Mouse (Mus musculus) cerebellum, adult 9-10 months (tissue): ENCODE measurements around the gene Btaf1.

Experiments
- DNase-seq: peaks from one replicate; pipeline ENCODE4 v3.0.0; 2022

Gene Btaf1

DNA sequence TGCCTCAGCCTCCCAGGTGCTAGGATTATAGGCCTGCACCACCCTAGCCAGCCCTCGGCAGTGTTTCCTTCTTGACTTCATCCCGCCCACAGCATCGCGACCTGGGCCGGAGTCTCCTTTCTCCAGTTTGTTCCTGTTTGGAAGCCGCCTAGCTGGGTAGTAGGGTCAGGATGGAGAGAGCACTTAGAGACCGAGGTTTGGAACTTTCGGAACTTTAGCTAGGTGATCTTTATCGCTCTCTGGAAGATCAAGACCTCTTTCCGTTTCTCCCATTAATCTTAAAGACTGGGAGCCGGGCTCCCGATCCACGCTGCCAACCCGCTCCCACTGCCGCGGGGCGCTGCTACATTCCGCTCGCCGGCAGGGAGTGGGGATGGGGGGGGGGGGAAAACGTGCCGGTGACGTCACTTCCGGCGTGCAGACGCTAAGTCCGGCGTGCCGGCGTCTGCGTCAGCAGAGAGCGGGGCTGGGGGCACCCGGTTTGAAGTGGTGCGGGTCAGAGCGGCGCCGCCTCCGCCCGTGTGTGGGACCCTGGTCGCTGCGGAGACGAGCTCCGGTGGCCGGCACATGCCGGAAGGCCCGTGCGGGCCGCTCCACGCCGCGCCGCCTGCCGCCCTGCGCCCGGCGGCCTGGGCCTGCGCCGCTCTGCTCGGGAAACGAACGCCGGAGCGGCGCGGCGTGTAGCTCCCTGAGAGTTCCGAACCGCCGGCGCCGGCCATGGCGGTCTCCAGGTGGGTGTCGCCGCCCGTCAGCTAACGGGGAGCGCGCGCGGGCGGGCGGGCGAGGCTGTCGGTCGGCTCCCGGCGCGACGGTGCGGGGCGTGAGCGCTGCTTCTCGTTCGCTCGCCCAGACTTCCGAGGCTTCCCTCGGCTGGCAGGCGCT, at the start of gene Btaf1:
Btaf1 (plus strand) TSS at position 409 of the 882 bp plus-strand sequence.
- DNase-seq = peak; percentile 80

DNA sequence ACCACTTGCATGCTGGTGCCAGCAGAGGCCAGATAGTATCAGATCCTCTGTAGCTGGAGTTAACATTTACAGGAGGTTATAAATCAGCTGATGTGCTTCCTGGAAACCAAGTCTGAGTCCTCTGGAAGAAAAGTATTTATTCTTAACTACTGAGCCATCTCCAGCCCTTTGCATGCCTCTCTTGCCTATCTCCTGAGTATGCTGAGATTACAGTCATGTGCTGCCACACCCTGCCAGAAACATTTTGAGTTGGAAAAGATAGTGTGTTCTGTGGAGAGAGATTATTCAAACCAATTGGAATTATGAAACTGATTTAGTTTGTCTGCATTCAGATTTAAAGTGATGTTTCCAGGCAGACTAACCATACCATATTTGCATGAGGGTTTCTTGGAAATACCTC, 48.5 kb upstream of the Btaf1 start:
- DNase-seq = no peak

DNA sequence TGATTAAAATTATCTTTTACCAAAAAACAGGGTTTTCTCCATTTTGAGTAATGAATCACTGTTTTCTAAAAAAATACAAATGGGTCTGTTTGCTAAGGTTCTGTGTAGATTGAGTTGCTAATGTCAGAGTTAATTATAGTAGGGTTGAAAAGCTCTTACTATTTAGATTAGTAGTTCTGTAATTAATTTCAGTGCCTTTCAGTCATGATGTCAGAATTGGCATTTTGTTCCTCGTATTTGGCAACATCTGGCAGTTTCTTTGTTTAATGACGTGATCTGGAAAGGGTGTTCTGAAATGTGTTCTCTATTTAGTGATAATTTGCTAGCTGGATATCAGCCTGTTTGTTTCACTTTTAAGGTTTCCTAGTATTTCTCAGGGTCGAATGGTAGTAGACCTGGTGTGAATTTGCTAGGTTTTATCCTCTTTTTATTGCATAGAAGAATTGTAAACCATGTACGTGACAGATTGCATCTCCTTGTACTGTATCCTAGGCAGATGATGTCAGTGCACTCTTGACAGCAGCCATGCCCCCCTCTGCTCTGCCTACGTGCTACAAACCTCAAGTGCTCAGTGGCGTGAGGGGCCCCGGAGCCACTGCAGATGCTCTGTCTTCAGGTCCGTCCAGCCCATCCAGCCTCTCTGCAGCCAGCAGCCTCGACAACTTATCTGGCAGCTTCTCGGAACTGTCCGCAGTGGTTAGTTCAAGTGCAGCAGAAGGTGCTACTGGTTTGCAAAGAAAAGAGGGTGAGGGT, 47.0 kb upstream of the Btaf1 start:
- no peak for DNase-seq

DNA sequence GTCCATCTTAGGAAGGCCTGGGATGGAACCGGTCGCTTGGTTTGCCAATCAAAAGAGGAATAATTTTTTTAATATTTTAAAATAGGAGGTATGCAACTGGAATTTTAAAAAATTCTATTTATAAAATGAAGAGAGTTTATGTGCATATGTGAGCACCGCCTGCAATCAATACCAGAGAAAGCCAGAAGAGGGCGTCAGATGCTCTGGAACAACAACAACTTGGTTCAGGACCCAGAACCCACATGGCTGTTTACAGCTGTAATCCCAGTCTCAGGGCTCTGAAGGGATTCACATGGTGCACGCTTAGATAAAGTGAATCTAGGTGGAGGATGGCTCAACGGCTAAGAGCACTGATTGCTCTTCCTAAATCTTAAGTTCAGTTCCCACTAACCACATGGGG, 42.8 kb upstream of the Btaf1 start:
- DNase-seq = peak; percentile 25

DNA sequence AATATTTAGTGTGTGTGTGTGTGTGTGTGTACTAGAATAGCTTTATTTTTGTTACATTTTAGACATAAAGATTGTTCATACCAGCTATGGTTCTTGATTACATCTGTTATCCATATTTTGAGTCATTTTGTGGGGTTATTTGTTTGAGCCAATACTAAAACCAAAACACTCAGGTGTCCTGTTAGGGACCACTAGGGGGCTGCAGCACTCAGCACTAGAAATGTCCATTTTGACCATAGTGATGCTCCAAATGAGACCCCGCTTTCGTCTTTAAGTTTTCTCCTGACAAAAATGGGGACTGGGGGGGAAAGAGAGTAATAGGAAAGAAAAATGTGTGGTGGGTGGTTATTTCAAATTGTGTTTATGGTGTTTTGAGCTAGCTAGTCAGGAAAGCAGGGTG, 39.6 kb upstream of the Btaf1 start:
- no peak for DNase-seq

DNA sequence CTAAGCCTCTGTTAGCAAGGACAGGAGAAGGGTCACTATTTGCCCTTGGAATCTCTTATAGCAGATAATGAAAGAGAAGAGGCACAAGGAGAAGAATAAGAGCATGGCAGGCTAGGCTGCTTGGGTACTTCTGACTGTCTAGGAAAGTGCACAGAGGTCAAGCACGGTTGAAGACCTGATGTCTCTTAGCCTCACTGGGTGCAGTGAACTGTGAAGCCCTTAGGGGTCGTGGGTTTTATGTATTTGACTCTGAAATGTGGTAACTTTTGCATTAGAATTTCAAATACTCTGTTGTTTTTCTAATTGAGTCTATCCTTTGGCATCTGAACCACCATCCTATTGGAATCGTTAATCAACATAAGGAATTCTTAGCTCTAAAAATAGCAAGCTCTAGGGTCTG, 38.2 kb upstream of the Btaf1 start:
- no peak for DNase-seq

DNA sequence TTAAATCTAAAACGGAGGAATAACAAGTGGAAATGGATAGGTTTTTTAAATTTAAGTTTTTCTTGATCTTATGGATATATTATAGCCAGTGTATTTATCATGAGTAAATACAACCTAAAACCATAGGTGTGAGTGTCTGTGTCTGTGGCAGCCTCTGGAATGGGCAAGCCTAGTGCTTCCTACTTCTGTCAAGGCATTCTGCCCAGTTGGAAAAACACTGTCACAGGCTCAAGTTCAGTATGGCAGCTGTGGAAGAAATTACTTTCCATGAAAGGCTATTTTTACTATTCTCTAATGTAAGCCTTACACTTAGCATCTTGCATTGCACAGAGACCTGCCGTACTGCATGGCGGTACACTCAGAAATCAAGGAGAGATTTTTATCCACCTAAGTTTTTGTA, 34.1 kb upstream of the Btaf1 start:
- DNase-seq = no peak

DNA sequence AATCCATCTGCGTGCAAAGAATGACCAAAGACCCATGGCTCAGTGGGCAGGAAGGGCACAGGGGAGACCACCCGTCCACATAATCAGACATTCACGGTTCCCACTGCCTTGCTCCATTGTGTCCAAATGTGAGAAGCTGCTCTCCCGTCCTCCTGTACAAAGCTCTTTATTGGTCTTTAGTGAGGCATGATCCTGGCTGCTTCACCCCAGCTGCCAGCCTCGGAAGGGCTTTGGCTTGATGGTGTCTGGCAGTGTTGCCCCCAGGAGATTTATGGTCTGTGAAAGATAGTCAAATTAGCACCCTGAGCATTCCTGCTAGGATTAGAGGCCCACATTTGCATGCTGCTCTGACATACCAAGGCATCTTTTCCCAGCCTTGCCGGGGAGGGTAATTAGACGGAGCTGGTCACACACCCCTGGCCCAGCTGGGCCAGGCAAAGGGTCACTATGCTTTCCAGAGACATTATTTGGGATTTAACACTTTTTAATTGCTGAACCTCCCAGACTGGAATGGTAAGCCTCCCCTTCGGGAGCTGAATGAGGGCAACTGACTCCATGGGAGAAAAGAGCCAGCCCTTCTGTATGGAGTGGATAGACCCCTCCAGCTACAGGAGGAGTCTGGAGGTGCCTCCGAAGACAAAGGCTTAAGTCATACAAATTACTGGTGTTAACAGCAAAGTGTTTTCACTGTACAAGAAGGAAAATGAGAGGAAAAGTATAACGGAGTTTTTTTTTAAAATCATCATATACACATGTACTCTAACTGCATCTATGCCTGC, 28.9 kb upstream of the Btaf1 start:
- no peak for DNase-seq

DNA sequence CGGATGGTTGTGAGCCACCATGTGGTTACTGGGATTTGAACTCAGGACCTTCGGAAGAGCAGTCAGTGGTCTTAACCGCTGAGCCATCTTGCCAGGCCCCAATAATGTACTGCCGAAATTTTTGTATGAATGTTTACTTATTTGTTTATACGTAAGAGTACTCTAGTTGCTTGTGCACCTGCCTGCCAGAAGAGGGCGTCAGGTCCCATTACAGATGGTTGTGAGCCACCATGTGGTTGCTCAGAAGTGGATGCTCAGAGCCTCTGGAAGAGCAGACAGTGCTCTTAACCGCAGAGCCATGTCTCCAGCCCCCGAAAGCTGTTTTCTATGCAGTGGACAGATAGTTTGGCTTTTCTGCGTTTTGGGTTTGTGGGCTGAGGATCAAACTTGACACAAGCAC, 28.1 kb upstream of the Btaf1 start:
- DNase-seq = no peak

DNA sequence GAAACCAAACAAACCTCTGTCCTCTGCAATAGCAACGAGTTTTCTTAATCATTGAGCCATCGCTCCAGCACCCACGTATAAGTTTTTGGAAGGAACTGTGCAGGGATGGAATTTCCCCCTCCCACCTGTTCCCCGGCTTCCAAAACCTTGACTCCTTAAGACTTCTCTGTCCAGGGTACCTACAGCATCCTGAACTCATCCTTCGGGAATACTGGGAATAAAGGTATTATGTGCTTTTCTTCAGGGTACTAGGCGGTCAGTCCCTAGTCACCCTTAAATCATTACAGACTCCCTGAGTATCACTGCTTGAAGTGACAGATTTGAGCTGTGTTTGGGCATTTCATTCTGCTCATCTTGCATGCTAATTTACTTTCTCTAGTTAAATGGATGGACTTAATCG, 22.5 kb upstream of the Btaf1 start:
- no peak for DNase-seq

DNA sequence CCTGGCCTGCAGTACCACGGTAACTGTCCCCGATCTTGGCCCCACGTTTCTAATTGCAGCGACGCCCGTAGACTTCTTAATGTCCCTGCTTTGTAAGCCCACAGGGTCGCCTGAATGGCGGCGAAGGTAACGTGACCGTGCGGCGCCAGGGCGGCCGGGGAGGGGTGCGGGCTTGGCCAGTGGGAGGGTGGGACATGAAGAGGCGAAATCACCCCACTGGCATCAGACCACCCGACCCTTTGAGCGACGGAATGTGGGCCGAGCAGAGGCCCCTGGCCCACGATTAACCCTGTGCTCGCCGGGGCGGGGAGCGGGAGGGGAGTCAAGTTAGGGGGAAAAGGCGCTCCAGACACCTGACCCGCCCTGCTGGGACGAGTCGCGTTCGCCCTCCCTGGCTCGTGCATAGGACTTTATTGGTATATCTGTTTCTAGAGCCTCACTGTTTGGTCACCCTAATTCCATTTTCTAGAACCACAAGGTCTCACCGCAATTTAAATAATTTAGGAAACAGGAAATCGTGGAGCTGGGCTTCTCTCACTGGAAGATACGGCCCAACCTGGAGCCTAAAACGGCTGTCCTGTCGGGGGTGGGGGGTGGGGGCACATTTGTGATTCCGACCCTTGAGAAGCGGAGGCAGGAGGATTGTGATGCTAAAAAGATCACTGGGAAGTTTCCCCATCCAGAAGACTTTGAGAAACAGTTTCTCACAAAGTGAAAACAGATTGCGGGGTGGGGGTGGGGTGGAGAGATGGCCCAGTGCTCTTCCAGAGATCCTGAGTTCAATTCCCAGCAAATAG, 21.5 kb upstream of the Btaf1 start:
- DNase-seq = no peak

DNA sequence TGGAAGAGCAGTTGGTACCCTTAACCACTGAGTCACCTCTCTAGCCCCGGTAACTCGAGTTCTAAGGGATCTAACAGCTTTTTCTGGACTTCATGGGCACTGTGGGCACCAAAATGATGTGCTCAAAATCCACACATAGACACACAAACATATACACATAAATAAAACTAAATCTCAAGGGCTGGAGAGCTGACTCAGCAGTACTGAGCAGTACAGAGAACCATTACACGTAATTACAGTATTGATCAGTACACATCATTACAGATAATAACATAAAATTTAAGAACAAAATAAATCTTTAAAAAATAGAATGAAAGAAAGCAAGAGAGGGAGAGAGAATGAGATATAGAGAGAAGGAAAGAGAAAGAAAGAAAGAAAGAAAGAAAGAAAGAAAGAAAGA, 16.7 kb upstream of the Btaf1 start:
- no peak for DNase-seq

DNA sequence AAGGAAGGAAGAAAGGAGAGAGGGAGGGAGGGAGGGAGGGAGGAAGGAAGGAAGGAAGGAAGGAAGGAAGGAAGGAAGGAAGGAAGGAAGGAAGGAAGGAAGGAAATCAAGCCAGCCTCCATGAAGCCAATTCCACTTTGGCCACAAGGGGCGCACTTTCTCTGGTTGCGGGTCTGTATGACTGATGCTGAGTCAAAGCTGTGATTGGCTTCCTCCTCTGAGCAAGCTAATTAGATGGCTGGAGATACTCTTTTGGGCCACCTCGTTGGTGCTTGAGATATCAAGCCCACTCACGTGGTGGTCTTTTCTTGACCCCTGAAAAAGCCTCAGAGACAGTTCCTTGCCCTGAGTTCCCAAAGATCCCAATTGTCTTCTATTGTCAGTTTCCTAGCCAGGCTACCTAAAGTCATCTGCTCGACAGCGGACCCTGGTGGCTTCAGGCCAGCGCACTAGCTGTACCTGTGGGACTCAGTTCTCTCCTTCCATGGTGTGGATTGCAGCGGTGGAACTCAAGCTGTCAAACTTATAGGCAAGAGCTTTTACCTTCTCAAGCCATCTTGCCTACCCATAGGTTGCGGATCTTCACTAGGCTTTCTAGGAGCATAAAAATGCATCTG, 16.1 kb upstream of the Btaf1 start:
- peak; percentile 68 for DNase-seq

DNA sequence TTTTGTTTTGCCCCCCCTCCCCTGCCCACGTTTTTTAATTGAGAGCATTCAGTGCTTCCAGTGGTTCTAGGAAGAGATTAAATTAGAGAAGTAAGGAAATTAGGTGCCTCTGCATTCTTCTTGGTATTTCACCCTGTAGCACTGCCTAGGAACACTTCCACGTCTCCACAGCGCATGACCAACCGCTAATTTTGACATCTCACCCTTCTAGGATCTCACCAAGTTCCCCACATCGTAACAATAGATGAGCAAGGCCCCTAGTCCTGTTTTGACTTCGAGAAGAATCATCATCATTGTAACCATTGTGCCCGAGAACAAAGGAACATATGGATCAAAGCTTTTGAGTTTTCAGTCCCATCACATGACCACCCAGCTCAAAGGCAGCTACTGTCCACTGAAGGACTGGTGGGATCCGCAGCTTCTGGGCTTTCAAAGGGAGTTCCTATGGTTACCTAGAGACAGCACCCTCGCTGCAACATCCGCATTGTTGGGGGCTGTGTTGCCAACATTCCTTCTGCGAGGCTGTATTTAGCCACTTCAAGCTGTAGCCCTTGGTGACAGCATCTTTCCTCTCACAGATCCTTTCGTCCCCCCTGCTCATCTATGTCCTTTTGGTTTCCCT, 15.3 kb upstream of the Btaf1 start:
- DNase-seq = no peak

DNA sequence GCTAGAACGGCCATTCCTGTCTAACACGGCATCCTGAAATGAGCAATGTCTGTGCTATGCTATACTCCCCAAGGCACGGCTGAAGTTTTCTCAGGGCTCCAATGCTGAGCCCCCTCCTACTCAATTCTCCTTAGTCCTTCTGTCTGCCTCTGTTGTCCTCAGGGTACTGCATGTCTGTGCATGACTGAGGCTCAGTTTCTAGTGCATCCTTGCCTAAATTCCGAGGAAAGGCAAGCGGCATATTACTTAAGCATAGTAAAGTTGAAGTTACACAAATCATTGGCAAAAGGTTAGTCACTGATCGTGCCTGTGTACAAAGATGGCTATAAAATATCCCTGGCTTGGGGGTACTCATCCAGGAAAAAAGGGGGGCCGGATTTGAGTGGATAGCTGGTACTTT, 12.8 kb upstream of the Btaf1 start:
- no peak for DNase-seq

DNA sequence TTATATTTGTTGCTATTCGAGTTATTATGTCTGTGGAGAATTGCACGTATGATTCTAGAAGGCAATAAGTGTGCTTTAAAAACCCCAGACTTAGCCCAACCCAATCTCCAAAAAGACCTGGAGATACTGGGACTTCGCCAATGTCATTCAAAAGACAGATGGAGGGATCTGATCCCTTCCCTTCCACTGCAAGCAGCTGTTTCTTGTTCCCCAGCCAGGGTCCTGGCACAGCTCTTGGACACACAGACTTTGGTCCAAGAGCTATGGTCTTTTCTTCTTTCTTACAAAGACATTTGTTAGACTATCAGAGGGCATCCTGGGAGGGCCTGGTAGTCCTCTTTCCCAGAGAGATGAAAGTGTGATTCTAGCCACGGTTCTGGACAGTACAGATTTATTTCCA, 9.7 kb upstream of the Btaf1 start:
- no peak for DNase-seq

DNA sequence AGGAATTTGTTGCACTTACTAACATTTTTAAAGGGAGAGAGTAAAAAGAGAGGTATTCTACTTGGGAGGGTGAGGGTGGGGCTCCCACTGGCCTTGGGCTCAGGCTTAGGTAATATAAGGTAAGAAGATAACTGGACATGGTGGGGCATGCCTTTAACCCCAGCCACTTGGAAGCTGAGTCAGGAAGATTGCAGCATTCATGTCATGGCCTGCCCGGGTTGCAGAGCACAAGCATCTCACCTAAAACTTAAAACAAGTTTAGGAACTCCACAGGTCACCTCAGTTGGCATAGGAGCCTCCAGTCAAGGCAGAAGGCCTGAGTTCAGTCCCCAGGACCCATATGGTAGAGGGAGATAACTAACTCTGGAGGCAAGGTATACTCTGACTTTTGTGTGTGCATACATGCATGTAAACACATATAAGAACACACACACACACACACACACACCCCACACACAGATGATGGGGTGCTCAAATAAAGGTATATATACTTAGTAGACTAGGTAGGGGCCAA, 8.9 kb upstream of the Btaf1 start:
- no peak for DNase-seq

DNA sequence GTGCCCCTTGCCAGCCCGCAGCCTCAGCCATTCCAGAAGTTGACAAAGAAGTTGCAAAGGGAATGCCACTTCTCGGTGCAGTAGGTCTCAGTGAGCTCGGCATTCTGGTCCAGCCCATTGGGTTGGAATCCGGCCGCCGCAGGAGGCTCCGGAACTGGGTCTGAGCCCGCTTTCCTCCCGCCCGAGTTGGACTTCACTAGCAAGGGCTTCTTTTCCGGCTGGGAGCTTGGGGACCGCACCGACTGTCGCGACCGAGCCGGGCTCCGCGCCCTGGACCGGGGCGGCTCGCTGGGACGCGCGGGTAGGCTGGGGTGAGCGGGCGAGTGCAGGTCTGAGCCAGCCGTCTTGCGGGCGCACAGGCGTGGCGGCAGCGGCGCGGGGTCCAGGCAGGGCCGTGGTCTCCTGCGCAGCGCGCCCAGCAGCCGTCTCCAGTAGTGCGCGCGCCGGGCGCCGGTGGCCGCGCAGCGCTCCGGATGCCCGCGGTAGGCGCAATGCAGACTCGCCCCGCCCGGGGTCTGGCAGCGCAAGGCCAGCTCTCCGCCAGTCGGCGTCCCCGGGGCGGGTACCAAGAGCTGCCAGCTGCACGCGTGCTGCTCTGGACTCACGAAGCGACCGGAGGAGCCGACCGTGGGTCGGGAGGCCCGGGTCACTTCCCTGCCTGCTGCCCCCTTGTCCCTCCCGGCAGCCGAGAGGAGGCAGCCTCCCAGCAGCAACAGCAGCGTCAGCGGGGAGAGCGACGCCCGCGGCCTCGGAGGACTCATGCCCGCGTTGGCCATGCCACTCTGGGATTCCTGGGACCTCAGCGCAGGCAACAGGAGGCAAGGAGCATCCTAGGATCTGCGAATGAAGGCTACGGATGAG, 7.2 kb upstream of the Btaf1 start:
- DNase-seq = peak; percentile 80

DNA sequence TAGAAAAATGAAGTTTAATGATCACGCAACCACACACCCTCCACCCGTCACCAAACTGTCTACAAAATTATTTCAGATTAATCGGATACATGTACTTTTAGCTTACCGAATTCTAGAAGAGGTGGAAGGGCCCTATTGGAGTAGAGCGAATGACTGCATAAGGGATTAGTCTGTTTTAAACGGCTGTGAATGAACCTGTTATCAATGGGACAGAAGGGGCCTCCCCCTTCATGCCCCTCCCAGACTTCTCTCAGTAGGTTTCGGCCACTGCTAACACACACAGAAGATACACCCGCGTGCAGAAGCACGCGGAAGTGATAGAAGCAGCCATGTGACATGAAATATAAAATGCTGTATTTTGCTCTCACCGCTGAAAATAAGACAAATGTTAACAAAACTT, 6.4 kb upstream of the Btaf1 start, which contains the start of gene Fgfbp3:
Fgfbp3 (minus strand) TSS at position 150 of the 400 bp plus-strand sequence.
- no peak for DNase-seq

DNA sequence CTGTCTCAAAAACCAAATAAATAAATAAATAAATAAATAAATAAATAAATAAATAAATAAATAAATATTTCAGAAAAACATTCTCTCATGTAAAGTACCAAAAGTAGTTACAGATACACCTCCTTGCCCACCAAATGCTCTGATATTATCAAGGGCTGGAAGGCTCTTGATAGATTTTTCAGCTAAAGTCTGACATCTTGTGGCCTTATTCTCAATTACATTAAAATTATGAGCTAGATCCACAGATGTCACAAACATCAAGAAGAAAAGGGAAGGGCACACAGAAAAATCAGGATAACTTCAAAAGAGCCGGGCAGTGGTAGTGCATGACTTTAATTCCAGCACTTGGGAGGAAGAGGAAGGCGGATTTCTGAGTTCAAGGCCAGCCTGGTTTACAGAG, 3.9 kb upstream of the Btaf1 start:
- DNase-seq = peak; percentile 76
